Mouse (Mus musculus): ENCODE measurements at regions not wholly inside any gene's neighbourhood (a gene's known extent, or its start where the extent isn't known, plus 50 kb on each side); places are given as distances from the start of the nearest gene placed in this dataset.

GRCm38 (mm10) chr6:31321066-31321846, 77.3 kb upstream of the Mkln1 start:
- Histone ChIP-seq H3K4me3 (replicated peaks) (no peak overlapping the region), H3K9me3 (no peaks in the 10 kb centered on the region), H3K4me1 (peaks cover 65% of the 10 kb centered on the region), H3K36me3 (replicated peaks; ENCODE audit: low read length) (no peaks in the 10 kb centered on the region), H3K27me3 (replicated peaks) (peaks cover 7% of the 10 kb centered on the region)
- TF ChIP-seq FLI1 (IDR thresholded peaks at IDR 0.05; ENCODE audit: low read length) (no peak), GATA1 (IDR thresholded peaks at IDR 0.05; ENCODE audit: borderline replicate concordance, low read length) (no peak)

DNA sequence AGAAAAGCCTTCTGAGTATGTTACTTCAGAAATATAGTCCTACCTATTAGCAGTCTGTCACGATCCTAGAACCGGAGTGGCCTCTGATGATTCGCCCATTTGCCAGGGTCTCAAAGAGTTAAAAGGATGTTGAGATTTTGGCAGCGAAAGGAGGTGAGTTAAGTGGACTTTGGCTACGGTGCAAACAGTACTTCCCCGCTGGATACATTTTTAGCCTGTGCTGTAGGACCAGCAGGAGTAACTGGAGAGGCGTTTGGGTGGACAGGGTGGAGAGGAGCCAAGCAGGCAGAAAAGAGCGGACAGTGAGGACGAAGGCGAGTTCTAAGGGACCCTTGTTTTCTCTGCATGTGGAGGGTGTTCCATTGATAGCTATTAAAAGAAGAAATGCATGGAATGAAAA, 76.6 kb upstream of the Mkln1 start:
- Histone ChIP-seq H3K9me3 (no peaks in the 10 kb centered on the region), H3K4me1 (peaks cover 63% of the 10 kb centered on the region), H3K36me3 (replicated peaks; ENCODE audit: low read length) (no peaks in the 10 kb centered on the region), H3K27me3 (replicated peaks) (peaks cover 9% of the 10 kb centered on the region), H3K4me3 (replicated peaks) (no peak overlapping the region)
- TF ChIP-seq FLI1 (IDR thresholded peaks at IDR 0.05; ENCODE audit: low read length) (no peak), GATA1 (IDR thresholded peaks at IDR 0.05; ENCODE audit: borderline replicate concordance, low read length) (no peak)

DNA sequence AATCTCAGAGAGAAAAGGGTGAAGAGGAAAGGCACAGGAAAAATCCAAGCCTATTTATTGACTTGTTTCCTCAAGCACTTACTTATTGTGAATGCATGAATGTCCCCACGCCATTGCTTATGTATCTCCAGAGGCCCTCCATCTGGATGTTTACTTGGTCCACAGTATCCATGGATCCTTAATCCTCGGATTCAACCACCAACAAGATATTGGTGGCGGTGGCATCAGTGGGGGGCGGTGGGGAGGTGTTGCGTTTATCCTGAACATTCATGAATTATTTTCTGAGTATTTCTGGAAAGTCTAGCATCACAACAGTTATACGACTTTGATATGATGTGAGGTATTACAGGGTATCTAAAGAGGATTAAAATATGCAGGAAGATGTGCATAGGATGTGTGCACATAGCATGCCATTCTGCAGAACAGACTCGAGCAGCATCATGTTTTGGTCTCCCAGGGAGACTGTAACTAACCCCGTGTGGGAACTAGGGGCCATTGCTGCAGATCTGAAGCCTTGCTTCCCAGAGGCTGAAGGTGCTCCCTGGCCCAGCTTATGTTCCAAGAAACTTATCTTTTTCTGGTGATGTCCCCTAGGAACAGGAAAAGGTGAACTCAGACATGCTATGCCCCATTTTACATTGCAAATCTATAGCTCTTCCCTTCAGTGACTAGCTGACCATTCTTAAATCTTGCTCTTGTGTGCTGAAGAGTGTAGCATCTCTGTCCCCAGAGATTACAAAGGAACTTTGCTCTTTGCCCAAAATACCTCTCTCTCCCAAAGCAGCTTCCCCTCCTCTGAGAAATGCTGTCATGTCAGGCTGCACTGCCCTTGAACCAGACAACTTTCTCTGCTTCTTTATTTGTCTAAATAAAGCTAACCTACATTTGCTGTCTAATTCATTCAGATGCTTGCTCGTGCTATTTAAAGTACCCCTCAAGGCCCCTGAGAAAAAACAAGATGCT, 75.0 kb upstream of the Mkln1 start:
- TF ChIP-seq GATA1 (IDR thresholded peaks at IDR 0.05; ENCODE audit: borderline replicate concordance, low read length): no peak
- TF ChIP-seq FLI1 (IDR thresholded peaks at IDR 0.05; ENCODE audit: low read length): no peak
- Histone ChIP-seq H3K4me1 (peaks cover 49% of the 10 kb centered on the region), H3K36me3 (replicated peaks; ENCODE audit: low read length) (no peaks in the 10 kb centered on the region), H3K27me3 (replicated peaks) (peaks cover 9% of the 10 kb centered on the region), H3K9me3 (no peaks in the 10 kb centered on the region), H3K4me3 (replicated peaks) (no peak overlapping the region)

GRCm38 (mm10) chr6:31324717-31325116, 73.8 kb upstream of the Mkln1 start:
- Histone ChIP-seq H3K9me3 (no peaks in the 10 kb centered on the region), H3K4me3 (replicated peaks) (no peak overlapping the region), H3K27me3 (replicated peaks) (peaks cover 9% of the 10 kb centered on the region), H3K4me1 (peaks cover 41% of the 10 kb centered on the region), H3K36me3 (replicated peaks; ENCODE audit: low read length) (no peaks in the 10 kb centered on the region)
- TF ChIP-seq FLI1 (IDR thresholded peaks at IDR 0.05; ENCODE audit: low read length): no peak
- no peak for TF ChIP-seq GATA1 (IDR thresholded peaks at IDR 0.05; ENCODE audit: borderline replicate concordance, low read length)

GRCm38 (mm10) chr6:31325621-31326020, 72.9 kb upstream of the Mkln1 start:
- TF ChIP-seq GATA1 (IDR thresholded peaks at IDR 0.05; ENCODE audit: borderline replicate concordance, low read length) (no peak), FLI1 (IDR thresholded peaks at IDR 0.05; ENCODE audit: low read length) (no peak)
- H3K36me3 ChIP-seq (replicated peaks; ENCODE audit: low read length): no peaks in the 10 kb centered on the region
- peaks cover 9% of the 10 kb centered on the region for H3K27me3 ChIP-seq (replicated peaks)
- no peak overlapping the region for H3K4me3 ChIP-seq (replicated peaks)
- peaks cover 37% of the 10 kb centered on the region for H3K4me1 ChIP-seq
- H3K9me3 ChIP-seq: no peaks in the 10 kb centered on the region

DNA sequence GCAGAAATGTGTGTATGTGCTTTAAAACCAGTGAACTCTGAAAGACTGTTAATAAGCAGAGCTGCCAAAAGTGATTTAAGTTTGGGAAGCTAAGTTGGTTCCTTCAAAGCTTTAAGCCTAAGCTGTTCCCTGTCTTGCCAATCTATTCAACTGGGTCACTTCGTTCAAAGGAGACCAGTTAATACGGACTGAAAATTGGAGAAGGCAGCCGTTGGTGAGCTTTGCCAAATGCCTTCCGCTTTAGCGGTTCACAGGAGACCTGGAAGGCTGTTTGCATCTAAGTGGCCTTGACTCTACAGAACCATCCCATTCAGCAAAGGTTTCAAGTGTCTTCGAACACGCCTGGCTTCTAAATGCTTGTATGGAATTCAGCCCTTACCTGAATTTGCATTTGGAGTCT, 68.2 kb upstream of the Mkln1 start:
- Histone ChIP-seq H3K27me3 (replicated peaks) (peaks cover 17% of the 10 kb centered on the region), H3K36me3 (replicated peaks; ENCODE audit: low read length) (no peaks in the 10 kb centered on the region), H3K4me3 (replicated peaks) (no peak overlapping the region), H3K4me1 (peaks cover 3% of the 10 kb centered on the region), H3K9me3 (no peaks in the 10 kb centered on the region)
- TF ChIP-seq FLI1 (IDR thresholded peaks at IDR 0.05; ENCODE audit: low read length) (no peak), GATA1 (IDR thresholded peaks at IDR 0.05; ENCODE audit: borderline replicate concordance, low read length) (no peak)

DNA sequence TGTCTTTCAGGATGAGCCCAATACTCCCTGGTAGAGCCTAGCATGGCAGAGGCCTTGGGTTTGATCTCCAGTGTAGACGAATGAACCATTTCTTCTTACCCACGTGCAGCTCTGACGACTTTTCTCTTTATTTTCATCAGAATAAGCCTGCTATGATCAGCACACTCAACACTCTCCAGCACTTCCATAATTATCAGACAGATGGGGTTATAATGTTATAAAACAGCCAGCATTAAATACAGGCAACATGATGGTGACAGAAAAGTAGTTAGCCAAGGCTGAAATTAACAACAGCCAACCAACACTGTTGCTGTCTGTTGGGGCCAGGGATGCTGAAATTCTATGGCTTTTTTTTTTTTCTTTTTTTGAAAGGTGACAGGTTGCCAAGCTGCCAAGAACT, 67.7 kb upstream of the Mkln1 start:
- Histone ChIP-seq H3K36me3 (replicated peaks; ENCODE audit: low read length) (no peaks in the 10 kb centered on the region), H3K4me3 (replicated peaks) (no peak overlapping the region), H3K4me1 (no peaks in the 10 kb centered on the region), H3K9me3 (no peaks in the 10 kb centered on the region), H3K27me3 (replicated peaks) (peaks cover 14% of the 10 kb centered on the region)
- TF ChIP-seq FLI1 (IDR thresholded peaks at IDR 0.05; ENCODE audit: low read length) (no peak), GATA1 (IDR thresholded peaks at IDR 0.05; ENCODE audit: borderline replicate concordance, low read length) (no peak)

- Histone ChIP-seq H3K9me3 (no peaks in the 10 kb centered on the region), H3K4me1 (no peaks in the 10 kb centered on the region), H3K27me3 (replicated peaks) (peaks cover 14% of the 10 kb centered on the region), H3K36me3 (replicated peaks; ENCODE audit: low read length) (no peaks in the 10 kb centered on the region), H3K4me3 (replicated peaks) (no peak overlapping the region)
- no peak for TF ChIP-seq FLI1 (IDR thresholded peaks at IDR 0.05; ENCODE audit: low read length)
- TF ChIP-seq GATA1 (IDR thresholded peaks at IDR 0.05; ENCODE audit: borderline replicate concordance, low read length): no peak
Observed at GRCm38 (mm10) chr6:31332254-31332653, 66.3 kb upstream of the Mkln1 start.

GRCm38 (mm10) chr6:31332714-31333113, 65.8 kb upstream of the Mkln1 start:
- peaks cover 14% of the 10 kb centered on the region for H3K27me3 ChIP-seq (replicated peaks)
- no peak overlapping the region for H3K4me3 ChIP-seq (replicated peaks)
- no peak for TF ChIP-seq GATA1 (IDR thresholded peaks at IDR 0.05; ENCODE audit: borderline replicate concordance, low read length)
- TF ChIP-seq FLI1 (IDR thresholded peaks at IDR 0.05; ENCODE audit: low read length): no peak
- H3K9me3 ChIP-seq: no peaks in the 10 kb centered on the region
- no peaks in the 10 kb centered on the region for H3K36me3 ChIP-seq (replicated peaks; ENCODE audit: low read length)
- H3K4me1 ChIP-seq: peaks cover 3% of the 10 kb centered on the region; the same call in 1 of the 2 replicates

Data from megakaryocyte, embryonic 14.5 days (primary cell).